ENCODE assay signal across 7 mouse cellular contexts in genomic region chr10:70987396-70987795, GRCm38 (mm10).
"Had no signal": no experiment of that assay in that cellular context is flagged by ENCODE, and none has a peak within 500 bp of the region (broad histone marks: within the 10 kb centered on the region; RNA-seq: fewer than 3 reads in every experiment).

No protein-coding gene starts in this region.

- DNase-seq: lung, adult 2 months; lung, postnatal 14 days; lung, postnatal 36 days; right cerebral cortex, postnatal 14 days; thymus, adult 2 months; thymus, postnatal 25 days; thymus, postnatal 4 days had no signal
